Mouse (Mus musculus): ENCODE data around the gene Vps37b.

DNA sequence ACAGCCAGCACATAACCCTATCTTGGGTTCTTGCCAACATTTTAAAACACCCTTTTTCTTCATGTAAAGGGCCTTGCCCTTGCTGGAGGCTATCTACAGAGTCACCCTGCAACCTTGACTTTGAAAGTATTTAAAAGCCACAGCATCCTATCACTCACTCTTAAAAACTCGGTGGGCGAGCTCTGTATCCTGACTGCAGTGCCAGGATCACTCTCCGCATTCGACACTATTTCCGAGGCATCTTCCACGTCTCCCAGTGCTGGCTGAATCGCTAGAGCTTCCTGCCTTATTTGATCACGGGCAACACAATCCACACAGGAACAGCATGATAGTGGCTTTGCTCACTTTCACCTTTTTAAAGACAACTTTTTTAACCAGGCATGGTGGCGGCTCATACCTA, 14.1 kb downstream of the Vps37b start:
- TF ChIP-seq CTCF (IDR thresholded peaks at IDR 0.05; ENCODE audit: low read depth) (no peak), EP300 (IDR thresholded peaks at IDR 0.05; ENCODE audit: low read depth) (no peak)
